Mouse (Mus musculus) heart, postnatal 0 days (tissue): ENCODE results near the gene Cabp1. TPM values are rescaled to one million over a fixed set of nuclear protein-coding genes. Genes with fewer than 3 reads are reported as not detected.

Source experiments
- ATAC-seq: fragments of 200-750 bp; cut with Nextera tagmentation; 2 replicates; pipeline ENCODE4 v1.8.0; 2017; ENCODE audit warnings: low read depth, moderate number of reproducible peaks, moderate library complexity; ENCODE audit not compliant: insufficient read depth
- DNase-seq: peaks from one replicate; pipeline ENCODE4 v3.0.0-alpha.2; 2016; ENCODE audit warnings: low spot score
- H3K27ac ChIP-seq: fragments of 300-500 bp; sonication (generic); 2 replicates; pipeline ENCODE4 v1.5.1; 2014; ENCODE audit warnings: low read depth, mild to moderate bottlenecking
- H3K27me3 ChIP-seq: fragments of 300-500 bp; sonication (generic); 2 replicates; pipeline ENCODE4 v1.6.1; 2014; ENCODE audit warnings: low read length, mixed read lengths; ENCODE audit not compliant: control insufficient read depth, insufficient read depth
- H3K36me3 ChIP-seq: fragments of 300-500 bp; sonication (generic); replicated peaks from 2 replicates; pipeline ENCODE4 v1.6.1; 2014; ENCODE audit warnings: low read length, mixed read lengths; ENCODE audit not compliant: control insufficient read depth, insufficient read depth
- H3K4me1 ChIP-seq: fragments of 300-500 bp; sonication (generic); 2 replicates; pipeline ENCODE4 v1.6.1; 2014; ENCODE audit warnings: antibody characterized with exemption; ENCODE audit not compliant: control insufficient read depth, insufficient read depth
- H3K4me2 ChIP-seq: fragments of 300-500 bp; sonication (generic); 2 replicates; pipeline ENCODE4 v1.6.1; 2014; ENCODE audit warnings: low read depth, mild to moderate bottlenecking, low read length, moderate library complexity
- H3K4me3 ChIP-seq: fragments of 300-500 bp; sonication (generic); 2 replicates; pipeline ENCODE4 v1.5.1; 2014; ENCODE audit warnings: low read depth, low read length
- H3K9ac ChIP-seq: fragments of 300-500 bp; sonication (generic); replicated peaks from 2 replicates; pipeline ENCODE4 v1.6.1; 2014; ENCODE audit warnings: low read depth, low read length, mixed read lengths
- H3K9me3 ChIP-seq: fragments of 300-500 bp; sonication (generic); replicated peaks from 2 replicates; pipeline ENCODE4 v1.6.1; 2016; ENCODE audit warnings: low read length; ENCODE audit not compliant: control insufficient read depth
- CTCF ChIP-seq: IDR thresholded peaks from 2 replicates; pipeline ENCODE4 v1.5.1; 2016; ENCODE audit warnings: antibody characterized with exemption, control low read depth, low read depth
- EP300 ChIP-seq: IDR thresholded peaks from 2 replicates; pipeline ENCODE4 v1.6.1; 2016; ENCODE audit warnings: antibody characterized with exemption, low read depth
- WGBS: fragments of 180-500 bp; shearing (Covaris S2); extraction: QIAGEN DNeasy Blood & Tissue Kit; methylation state at CpG from one replicate; pipeline ENCODE4 v1.1.7; 2014; 5-methylcytosine and 5-hydroxymethylcytosine counted together
- polyA plus RNA-seq: library from polyadenylated mRNA; unstranded; fragments of >200 nt; fragmentation: Nextera tagmentation; extraction: Ambion mirVana; gene quantifications from 2 replicates; pipeline ENCODE4 v1.2.1, GENCODE M21; 2015
- total RNA-seq: library from RNA; depleted of rRNA; stranded (reverse); fragments of >200 nt; gene quantifications from 2 replicates; pipeline ENCODE4 v1.2.3, GENCODE M21; 2014; ENCODE audit warnings: low replicate concordance

Gene Cabp1
- total and polyA plus RNA-seq, 2 experiments from 2014 or later = 0.96 to 4.1 TPM

DNA sequence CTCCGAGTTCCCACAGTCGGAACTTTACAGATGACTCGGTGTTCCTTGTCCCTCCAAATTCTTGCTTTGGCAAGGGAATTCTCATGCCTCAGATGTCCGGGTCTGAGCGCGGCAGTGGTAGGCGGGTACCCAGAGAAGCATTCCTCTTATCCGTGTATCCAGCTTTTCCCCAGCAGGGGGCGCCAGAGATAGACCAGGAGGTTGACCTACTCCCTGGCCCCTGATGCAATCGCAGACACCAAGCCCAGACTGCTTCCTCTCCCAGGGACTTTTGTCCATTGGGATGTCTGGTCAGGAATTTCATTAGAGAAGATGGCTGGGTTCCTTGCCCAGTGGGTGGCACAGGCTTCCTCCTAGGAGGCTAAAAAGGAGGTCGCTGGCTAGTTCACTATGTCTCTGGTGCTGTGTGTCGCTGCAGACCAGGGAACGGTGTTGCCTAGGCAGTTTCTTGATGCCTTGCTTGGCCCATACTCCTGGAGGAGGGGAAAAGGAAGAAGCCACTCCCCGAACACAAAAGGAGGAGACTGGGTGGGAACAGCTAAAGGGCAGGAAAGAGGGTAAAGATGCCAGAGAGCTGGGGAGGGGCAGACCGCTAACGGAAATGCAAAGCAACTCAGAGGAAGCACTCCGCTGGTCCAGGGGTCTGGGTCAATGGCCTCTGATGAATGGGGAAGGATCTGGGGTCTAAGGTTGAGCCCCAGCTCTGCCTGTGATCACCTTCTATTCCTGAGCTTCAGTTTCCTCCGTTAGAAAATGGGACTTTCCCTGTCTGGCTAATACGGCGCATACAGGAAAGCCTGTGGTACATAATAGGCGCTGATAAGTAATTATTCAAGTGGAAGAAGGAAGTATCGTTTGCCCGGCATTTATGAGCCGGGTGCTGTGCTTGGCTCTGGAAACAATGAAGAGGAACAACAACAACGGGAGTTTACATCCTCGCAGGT, 6.7 kb downstream of the Cabp1 start:
- Histone ChIP-seq H3K4me2 (peak overlapping the region; percentile 50), H3K9ac (no peak overlapping the region), H3K27ac (peak overlapping the region; percentile 60), H3K36me3 (no peaks in the 10 kb centered on the region), H3K27me3 (peaks cover 29% of the 10 kb centered on the region), H3K4me3 (peak overlapping the region; percentile 29), H3K4me1 (0 out of 2 replicates have a peak, but pooled peaks cover 7% of the 10 kb centered on the region), H3K9me3 (no peaks in the 10 kb centered on the region)
- WGBS = 14% methylated on average over 26 of the region's 26 CpGs
- TF ChIP-seq EP300 = peak; percentile 80
- peak; percentile 85 for TF ChIP-seq CTCF
- ATAC-seq (peak; percentile 85), DNase-seq (peak; percentile 91)

DNA sequence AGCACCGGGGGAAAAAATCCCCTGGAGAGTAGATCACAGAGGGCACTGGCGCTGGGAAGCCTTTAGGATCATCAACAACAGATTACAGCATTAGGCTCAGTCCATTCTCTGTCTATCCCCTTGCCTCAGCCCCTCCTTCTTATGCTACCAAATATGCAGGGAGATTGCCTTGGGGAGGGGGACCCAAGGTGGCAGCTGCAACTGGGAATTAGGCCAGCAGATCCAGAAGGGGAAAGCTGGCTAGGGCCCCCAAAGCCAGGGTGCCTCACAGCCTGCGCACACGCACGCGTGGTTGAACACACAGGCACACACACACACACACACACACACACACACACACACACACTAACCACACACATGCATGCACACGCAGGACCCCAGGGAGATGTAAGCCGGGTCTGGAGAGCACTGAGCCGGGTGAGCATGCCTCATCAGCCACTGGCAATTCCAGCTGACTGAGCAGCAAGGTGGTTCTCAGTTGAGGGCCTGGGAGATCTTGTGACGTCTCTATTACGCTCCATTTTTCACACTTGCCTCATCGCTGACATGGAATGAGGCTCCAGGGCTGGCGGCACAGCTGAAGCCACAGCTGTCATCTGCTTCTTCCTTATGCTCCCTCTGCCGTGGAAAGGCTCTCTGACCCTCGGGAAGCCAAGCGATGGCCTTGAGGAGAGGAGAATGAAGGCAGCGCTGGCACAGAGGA, 7.7 kb downstream of the Cabp1 start:
- DNase-seq = no peak
- 35% methylated on average over 17 of the region's 17 CpGs for WGBS
- Histone ChIP-seq H3K36me3 (no peaks in the 10 kb centered on the region), H3K4me1 (peaks cover 15% of the 10 kb centered on the region), H3K9me3 (no peaks in the 10 kb centered on the region), H3K27ac (peak overlapping the region; percentile 32; the same call in 1 of the 2 replicates), H3K9ac (no peak overlapping the region), H3K4me2 (peak overlapping the region; percentile 50), H3K4me3 (peak overlapping the region; percentile 29), H3K27me3 (peaks cover 20% of the 10 kb centered on the region)
- ATAC-seq = peak; percentile 12; the same call in 1 of the 2 replicates
- no peak for TF ChIP-seq CTCF
- TF ChIP-seq EP300 = no peak

DNA sequence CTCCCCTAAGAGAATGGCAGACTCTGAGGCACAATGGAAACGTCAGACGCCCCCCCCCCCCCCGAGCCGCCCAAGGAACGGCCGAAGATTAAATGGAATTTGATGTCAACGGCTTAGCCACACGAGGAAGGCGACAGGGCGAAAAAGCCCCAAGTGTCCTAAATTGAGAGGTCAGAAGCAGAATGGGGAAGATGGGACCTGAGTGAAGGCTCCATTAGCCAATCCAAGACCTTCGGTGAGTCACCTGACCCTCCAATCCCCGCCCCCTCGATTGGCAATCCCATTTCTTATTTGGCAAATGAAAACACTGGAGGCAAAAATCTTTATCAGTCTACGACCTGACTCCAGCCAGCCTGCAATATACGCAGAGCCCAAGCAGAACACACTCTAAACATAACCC, 9.5 kb downstream of the Cabp1 start:
- Histone ChIP-seq H3K4me2 (peak overlapping the region; percentile 44), H3K4me3 (no peak overlapping the region), H3K9ac (no peak overlapping the region), H3K27ac (no peak overlapping the region), H3K9me3 (no peaks in the 10 kb centered on the region), H3K27me3 (peaks cover 2% of the 10 kb centered on the region; the same call in 1 of the 2 replicates), H3K4me1 (peaks cover 15% of the 10 kb centered on the region), H3K36me3 (no peaks in the 10 kb centered on the region)
- ATAC-seq (no peak), DNase-seq (no peak)
- TF ChIP-seq CTCF = no peak
- TF ChIP-seq EP300 = no peak
- 24% methylated on average over 15 of the region's 15 CpGs for WGBS

DNA sequence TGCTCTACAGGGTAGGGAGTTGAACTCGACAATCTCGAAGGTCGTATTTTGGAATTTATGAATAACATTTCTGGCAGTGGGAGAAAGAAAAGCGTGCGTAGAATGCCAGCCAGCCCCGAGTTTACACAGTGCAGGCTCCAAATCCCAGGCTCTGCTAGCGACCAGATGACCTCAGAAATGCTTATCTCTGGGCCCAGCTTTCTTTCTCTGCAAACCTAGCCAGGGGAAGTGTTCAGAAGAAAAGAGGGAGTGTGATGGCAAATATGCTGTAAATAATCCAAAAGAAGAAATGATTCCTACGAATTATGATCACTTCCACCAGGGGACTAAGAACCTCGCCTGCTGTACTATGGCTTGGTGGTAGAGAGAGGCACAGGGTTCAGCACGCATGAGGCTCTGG, 10.7 kb downstream of the Cabp1 start:
- H3K9ac ChIP-seq = no peak overlapping the region
- no peak overlapping the region for H3K4me3 ChIP-seq
- DNase-seq = no peak
- H3K27me3 ChIP-seq = no peaks in the 10 kb centered on the region
- no peaks in the 10 kb centered on the region for H3K36me3 ChIP-seq
- H3K4me2 ChIP-seq = no peak overlapping the region
- TF ChIP-seq CTCF (no peak), EP300 (no peak)
- ATAC-seq = no peak
- 0 out of 2 replicates have a peak overlapping the region, but pooled peaks have one; percentile 28 for H3K27ac ChIP-seq
- H3K9me3 ChIP-seq = no peaks in the 10 kb centered on the region
- peaks cover 15% of the 10 kb centered on the region for H3K4me1 ChIP-seq
- 41% methylated on average over 10 of the region's 10 CpGs for WGBS

DNA sequence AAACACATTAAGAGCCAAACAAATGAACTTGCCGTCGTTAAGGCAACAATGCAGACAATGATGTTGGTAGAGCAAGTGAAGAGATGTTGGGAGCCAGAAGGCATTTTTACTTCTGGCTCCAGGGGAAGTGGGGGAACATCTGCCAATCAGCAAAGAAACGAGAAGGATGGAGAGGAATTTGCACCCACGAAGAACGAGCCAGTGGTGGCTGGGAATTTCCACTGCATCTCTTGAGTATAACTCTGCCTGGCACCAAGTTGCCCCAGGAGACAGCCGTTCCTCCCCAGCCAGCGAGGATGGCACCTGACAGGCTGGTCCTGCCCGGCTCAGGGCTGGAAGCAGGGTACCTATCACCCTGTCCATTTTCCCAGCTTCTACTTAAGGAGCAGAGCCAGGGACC, 11.3 kb downstream of the Cabp1 start:
- H3K4me3 ChIP-seq = no peak overlapping the region
- no peaks in the 10 kb centered on the region for H3K36me3 ChIP-seq
- H3K27ac ChIP-seq = peak overlapping the region; percentile 28; the same call in 1 of the 2 replicates
- no peak for ATAC-seq
- peaks cover 15% of the 10 kb centered on the region for H3K4me1 ChIP-seq
- TF ChIP-seq CTCF = no peak
- no peak for TF ChIP-seq EP300
- WGBS = 67% methylated on average over 8 of the region's 8 CpGs
- H3K9ac ChIP-seq = no peak overlapping the region
- no peak overlapping the region for H3K4me2 ChIP-seq
- H3K27me3 ChIP-seq = no peaks in the 10 kb centered on the region
- DNase-seq = no peak
- H3K9me3 ChIP-seq = no peaks in the 10 kb centered on the region
